Mouse (Mus musculus) testis, adult 2 months (tissue): ENCODE data around the gene Acot7. TPM values are rescaled to one million over a fixed set of nuclear protein-coding genes. Genes with fewer than 3 reads are reported as not detected.

Experiments used
- H3K27ac ChIP-seq: fragments of 200-500 bp; 2 replicates; pipeline ENCODE4 v1.5.1; 2012; ENCODE audit warnings: low read depth, low read length; ENCODE audit not compliant: control insufficient read depth, insufficient read depth
- H3K27me3 ChIP-seq: fragments of 200-500 bp; 2 replicates; pipeline ENCODE4 v1.6.1; 2012; ENCODE audit warnings: mild to moderate bottlenecking, low read length, moderate library complexity; ENCODE audit not compliant: control insufficient read depth, insufficient read depth
- H3K36me3 ChIP-seq: fragments of 200-500 bp; 2 replicates; pipeline ENCODE4 v1.6.1; 2012; ENCODE audit warnings: mild to moderate bottlenecking, low read length; ENCODE audit not compliant: control insufficient read depth, insufficient read depth
- H3K4me1 ChIP-seq: fragments of 200-500 bp; 2 replicates; pipeline ENCODE4 v1.6.1; 2012; ENCODE audit warnings: low read length; ENCODE audit not compliant: control insufficient read depth, insufficient read depth
- H3K4me3 ChIP-seq: fragments of 200-500 bp; 2 replicates; pipeline ENCODE4 v1.5.1; 2012; ENCODE audit warnings: low read depth, mild to moderate bottlenecking, low read length, moderate library complexity, mixed read lengths; ENCODE audit not compliant: control insufficient read depth
- CTCF ChIP-seq: fragments of 200-500 bp; IDR thresholded peaks from 2 replicates; pipeline ENCODE4 v1.5.1; 2012; ENCODE audit warnings: low read depth, mild to moderate bottlenecking, inconsistent platforms, low read length, moderate library complexity; ENCODE audit not compliant: control insufficient read depth, insufficient read depth, insufficient replicate concordance
- POLR2A ChIP-seq: fragments of 200-500 bp; IDR thresholded peaks from 2 replicates; pipeline ENCODE4 v1.6.1; 2012; ENCODE audit warnings: low read depth, mild to moderate bottlenecking, inconsistent platforms, low read length, moderate library complexity; ENCODE audit not compliant: control insufficient read depth
- polyA plus RNA-seq: library from polyadenylated mRNA; depleted of rRNA; stranded (reverse); fragments of >200 nt; gene quantifications from 2 replicates; pipeline ENCODE4 v1.2.3, GENCODE M21; 2012

The Acot7 gene
- polyA plus RNA-seq, 1 experiment, result 685 TPM

DNA sequence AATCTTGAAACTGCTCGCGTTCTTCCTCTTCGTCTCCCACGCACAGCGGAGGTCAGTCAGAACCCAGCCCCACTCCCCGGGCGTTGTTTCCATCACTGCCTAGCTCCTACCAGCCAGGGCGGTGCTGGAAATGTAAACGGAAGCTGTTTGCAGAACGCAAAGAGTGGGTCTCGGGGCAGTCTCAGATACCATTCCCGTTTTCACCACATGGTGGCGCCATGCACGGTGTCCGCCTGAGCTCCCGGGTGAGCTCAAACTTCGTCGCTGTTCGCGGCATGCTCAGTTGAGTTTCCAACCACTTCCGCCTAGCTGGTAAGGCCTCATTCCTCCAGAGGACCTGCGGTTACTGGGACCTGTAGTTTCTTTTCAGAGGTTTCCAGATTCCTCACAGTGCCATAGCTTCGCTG, 24.2 kb upstream of the Acot7 start:
- Histone ChIP-seq H3K4me3 (peak overlapping the region; percentile 60), H3K27me3 (0 out of 2 replicates have a peak, but pooled peaks cover 2% of the 10 kb centered on the region), H3K4me1 (peaks cover 20% of the 10 kb centered on the region), H3K27ac (no peak overlapping the region), H3K36me3 (no peaks in the 10 kb centered on the region)
- TF ChIP-seq POLR2A, result no peak; the same call in 1 of the 2 replicates
- TF ChIP-seq CTCF, result peak; percentile 98

DNA sequence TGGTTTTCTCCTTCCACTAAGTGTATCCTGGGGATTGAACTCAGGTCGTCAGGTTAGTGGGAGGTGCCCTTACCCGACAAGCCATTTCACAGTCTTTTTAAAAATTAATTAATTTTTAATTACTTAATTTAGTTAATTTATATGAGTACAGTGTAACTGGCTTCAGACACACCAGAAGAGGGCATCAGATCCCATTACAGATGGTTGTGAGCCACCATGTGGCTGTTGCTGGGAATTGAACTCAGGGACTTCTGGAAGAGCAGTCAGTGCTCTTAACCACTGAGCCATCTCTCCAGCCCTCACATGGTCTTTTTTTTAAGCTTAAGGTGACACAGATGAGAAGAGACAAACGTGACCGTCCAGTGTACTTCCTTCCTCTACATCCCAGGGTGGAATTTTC, 22.9 kb upstream of the Acot7 start:
- TF ChIP-seq CTCF (no peak), POLR2A (no peak)
- Histone ChIP-seq H3K4me1 (peaks cover 23% of the 10 kb centered on the region), H3K36me3 (no peaks in the 10 kb centered on the region), H3K27me3 (0 out of 2 replicates have a peak, but pooled peaks cover 2% of the 10 kb centered on the region), H3K4me3 (no peak overlapping the region), H3K27ac (no peak overlapping the region)

DNA sequence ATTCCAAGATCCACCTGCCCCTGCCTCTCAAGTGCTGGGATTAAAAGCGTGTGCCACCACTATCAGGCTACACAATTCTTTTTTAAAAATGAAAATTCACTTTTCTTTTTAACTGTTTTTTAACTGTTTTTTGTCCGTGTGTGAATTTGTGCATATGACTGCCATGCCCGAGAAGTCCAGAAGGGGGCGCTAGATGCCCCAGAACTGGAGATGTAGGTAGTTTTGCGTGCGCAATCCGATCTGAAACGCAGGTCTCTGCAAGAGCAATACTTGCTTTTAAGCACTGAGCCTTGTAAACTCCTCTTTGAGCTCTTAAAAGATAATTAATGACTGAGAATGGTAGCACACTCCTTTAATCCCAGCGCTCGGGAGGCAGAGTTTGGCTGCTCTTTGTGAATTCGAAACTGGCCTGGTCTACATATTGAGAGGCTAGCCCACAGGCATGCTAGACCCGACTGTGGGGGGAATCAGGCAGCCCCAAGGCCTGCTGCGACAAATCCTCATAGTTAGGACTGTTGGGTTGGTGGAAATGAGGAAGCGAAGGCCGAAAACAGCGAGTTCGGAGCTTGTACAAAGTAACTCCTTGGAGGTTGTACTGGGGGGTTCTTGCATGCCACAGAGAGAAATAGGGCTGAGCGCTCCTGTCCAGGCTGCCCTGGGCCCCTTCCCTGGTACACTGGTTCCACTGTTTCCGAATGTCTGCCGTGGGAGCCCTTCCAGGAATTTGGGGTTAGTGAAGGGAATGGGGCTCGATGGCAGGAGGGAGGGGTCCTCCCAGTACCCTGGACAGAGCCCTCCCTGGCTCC, 20.0 kb upstream of the Acot7 start:
- Histone ChIP-seq H3K4me3 (peak overlapping the region; percentile 9), H3K36me3 (no peaks in the 10 kb centered on the region), H3K27ac (no peak overlapping the region), H3K4me1 (peaks cover 19% of the 10 kb centered on the region), H3K27me3 (no peaks in the 10 kb centered on the region)
- TF ChIP-seq CTCF, result peak; percentile 79; the same call in 1 of the 2 replicates
- no peak for TF ChIP-seq POLR2A

DNA sequence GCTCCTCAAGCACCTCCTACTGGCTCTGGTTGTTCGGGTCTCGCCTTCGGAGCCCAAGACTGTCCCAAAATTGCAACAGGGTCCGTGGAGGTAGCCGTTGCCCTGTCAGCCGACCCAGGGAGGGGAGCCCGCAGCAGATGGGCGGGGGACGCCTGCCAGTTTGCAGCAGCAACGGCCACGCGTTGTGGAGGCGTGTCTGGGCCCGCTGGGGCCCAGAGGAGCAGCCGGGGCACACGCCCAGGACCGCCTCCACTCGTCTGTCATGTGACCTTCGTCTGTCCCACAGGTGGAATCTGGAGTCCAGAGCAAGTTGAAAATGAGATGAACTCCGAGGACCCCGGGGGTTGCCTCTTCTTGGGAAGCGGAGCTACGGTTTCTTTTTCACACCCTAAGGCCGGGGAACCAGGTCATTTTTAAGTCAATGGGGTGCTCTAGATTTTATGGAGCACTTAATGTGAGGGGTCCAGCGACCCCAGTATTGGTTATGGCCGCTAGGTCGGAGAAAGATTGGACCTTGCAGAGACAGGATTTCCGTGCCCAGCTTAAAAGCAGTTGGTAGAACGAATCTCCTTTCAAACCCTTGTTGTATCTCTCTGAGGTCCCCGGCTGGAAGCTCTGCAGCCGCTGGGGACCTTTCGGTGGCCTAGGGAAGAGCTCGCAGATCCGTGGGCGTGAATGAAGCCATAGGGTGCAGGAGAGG, 19.2 kb upstream of the Acot7 start, which contains the start of gene Hes2:
TSS of gene Hes2 (plus strand) at position 283 of the 700 bp plus-strand sequence.
- H3K36me3 ChIP-seq, result no peaks in the 10 kb centered on the region
- no peaks in the 10 kb centered on the region for H3K27me3 ChIP-seq
- H3K27ac ChIP-seq, result no peak within 1 kb of the TSS
- peak within 1 kb of the TSS; percentile 9 for H3K4me3 ChIP-seq
- peaks cover 13% of the 10 kb centered on the region for H3K4me1 ChIP-seq
- TF ChIP-seq CTCF (no peak), POLR2A (no peak)

DNA sequence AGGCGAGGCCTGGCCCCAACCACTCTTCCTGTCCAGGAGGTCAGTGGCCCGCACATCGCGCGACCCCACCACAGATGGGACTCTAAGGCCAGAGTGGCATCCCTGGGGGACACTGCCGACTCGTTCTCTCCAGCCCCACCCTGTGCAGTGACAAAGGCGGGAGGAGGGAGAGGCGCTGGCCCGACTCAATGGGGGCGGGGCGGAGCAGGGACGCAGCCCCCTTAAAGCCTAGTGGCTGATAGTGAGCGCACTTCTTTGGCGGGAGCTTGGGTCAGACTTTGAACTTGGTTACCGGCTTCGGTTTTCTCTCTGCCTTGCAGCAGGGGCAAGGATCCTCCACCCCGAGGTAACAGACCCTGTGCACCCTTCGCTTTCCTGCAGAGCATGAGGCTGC, 18.7 kb upstream of the Acot7 start:
- Histone ChIP-seq H3K4me3 (peak overlapping the region; percentile 6; the same call in 1 of the 2 replicates), H3K27me3 (no peaks in the 10 kb centered on the region), H3K4me1 (peaks cover 13% of the 10 kb centered on the region), H3K36me3 (no peaks in the 10 kb centered on the region), H3K27ac (no peak overlapping the region)
- no peak for TF ChIP-seq POLR2A
- TF ChIP-seq CTCF, result no peak

DNA sequence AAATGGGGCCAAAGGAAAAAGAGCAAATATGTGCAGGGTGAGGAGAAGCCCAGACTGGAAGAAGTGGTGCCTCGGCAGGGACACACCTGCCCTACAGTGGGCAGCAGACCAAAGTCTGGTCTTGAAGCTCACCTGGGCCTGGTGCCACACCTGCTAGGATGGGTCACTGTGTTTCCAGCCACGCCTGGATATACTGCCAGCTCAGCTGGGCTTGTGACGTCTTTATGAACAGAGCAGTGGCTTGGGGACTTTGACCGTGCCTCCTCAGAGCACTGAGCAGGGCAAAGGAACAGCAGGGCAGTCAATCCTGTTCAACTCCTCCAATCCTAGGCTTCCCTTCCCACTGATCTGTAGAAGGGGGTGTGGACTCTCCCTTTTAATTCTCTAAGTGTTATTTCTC, 17.2 kb upstream of the Acot7 start:
- Histone ChIP-seq H3K36me3 (no peaks in the 10 kb centered on the region), H3K27ac (no peak overlapping the region), H3K4me3 (no peak overlapping the region), H3K4me1 (peaks cover 13% of the 10 kb centered on the region), H3K27me3 (no peaks in the 10 kb centered on the region)
- TF ChIP-seq CTCF, result no peak
- no peak for TF ChIP-seq POLR2A

DNA sequence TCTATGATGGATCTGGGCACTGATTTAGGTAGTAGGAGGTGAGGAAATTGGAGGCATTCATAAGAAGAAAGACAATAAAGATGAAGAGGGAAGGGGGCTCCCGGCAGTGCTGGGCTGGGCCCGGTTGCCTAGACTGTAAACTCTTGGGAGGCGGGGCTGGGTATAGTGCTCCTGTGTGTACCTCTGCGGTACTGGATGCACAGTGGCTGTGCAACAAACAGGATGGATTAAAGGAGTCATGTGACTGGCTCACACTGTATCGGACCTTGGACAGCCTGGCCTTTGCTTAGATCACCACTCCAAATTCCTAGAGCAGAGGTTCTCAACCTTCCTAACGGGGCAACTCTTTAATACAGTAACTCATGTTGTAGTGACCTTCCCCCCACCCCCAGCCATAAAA, 16.3 kb upstream of the Acot7 start:
- no peak for TF ChIP-seq POLR2A
- TF ChIP-seq CTCF, result no peak
- H3K36me3 ChIP-seq, result no peaks in the 10 kb centered on the region
- H3K4me3 ChIP-seq, result no peak overlapping the region
- H3K27ac ChIP-seq, result no peak overlapping the region
- H3K27me3 ChIP-seq, result no peaks in the 10 kb centered on the region
- peaks cover 13% of the 10 kb centered on the region for H3K4me1 ChIP-seq
